ENCODE assay signal across 9 mouse cellular contexts in genomic region chr7:114874032-114874441, GRCm38 (mm10).
DNase-seq lines count a peak whose midpoint lies in the region; ATAC-seq and TF ChIP-seq lines count a peak whose summit lies in the region.
"Had no signal": no experiment of that assay in that cellular context is flagged by ENCODE, and none has a peak within 500 bp of the region (broad histone marks: within the 10 kb centered on the region; RNA-seq: fewer than 3 reads in every experiment).

No protein-coding gene starts in this region.

- H3K27me3 ChIP-seq in kidney, embryonic 14.5 days (ENCODE audit: control insufficient read depth, insufficient read depth, low read length): no peaks in the 10 kb centered on the region
- no peaks in the 10 kb centered on the region for H3K27me3 ChIP-seq in small intestine, adult 2 months (ENCODE audit: control insufficient read depth, insufficient read depth, low read length)

- H3K36me3 ChIP-seq in kidney, embryonic 14.5 days (ENCODE audit: control insufficient read depth, insufficient read depth, low read length): no peaks in the 10 kb centered on the region
- no peaks in the 10 kb centered on the region for H3K36me3 ChIP-seq in small intestine, adult 2 months (ENCODE audit: control insufficient read depth, insufficient read depth, low read length)

- intact Hi-C loops in left cerebral cortex, postnatal 36 days (cut with DNase I): loop anchor here (5.0 kb wide), 1 partner anchor 1158 kb away; no protein-coding TSS in a partner anchor

- no peak overlapping the region for H3K4me2 ChIP-seq in kidney, embryonic 14.5 days (replicated peaks; ENCODE audit: low read depth, low read length)

- H3K9ac ChIP-seq in kidney, embryonic 14.5 days (ENCODE audit: low read depth, low read length): no peak overlapping the region
- H3K9ac ChIP-seq: liver, embryonic 14.5 days had no signal

- no peaks in the 10 kb centered on the region for H3K4me1 ChIP-seq in kidney, embryonic 14.5 days (ENCODE audit: control insufficient read depth, insufficient read depth, low read length)
- peaks cover 4% of the 10 kb centered on the region; the same call in 1 of the 2 replicates for H3K4me1 ChIP-seq in small intestine, adult 2 months (ENCODE audit: control insufficient read depth, insufficient read depth, insufficient read length, low read length)

- ATAC-seq in kidney, embryonic 14.5 days (ENCODE audit: low FRiP score, low TSS enrichment): no peak

- WGBS in kidney, embryonic 14.5 days: 31% methylated on average over 6 of the region's 6 CpGs
- WGBS in small intestine, adult 2 months: 12% methylated on average over 6 of the region's 6 CpGs

- peak; percentile 16; the same call in 1 of the 2 replicates for TF ChIP-seq CTCF in small intestine, adult 2 months (IDR thresholded peaks at IDR 0.05; ENCODE audit: extremely low read depth, insufficient read length, insufficient replicate concordance, low read depth, low read length)

- TF ChIP-seq POLR2A in small intestine, adult 2 months (IDR thresholded peaks at IDR 0.05; ENCODE audit: low read depth, low read length): no peak

- H3K27ac ChIP-seq in kidney, embryonic 14.5 days (ENCODE audit: low read depth, low read length): no peak overlapping the region
- no peak overlapping the region for H3K27ac ChIP-seq in small intestine, adult 2 months (ENCODE audit: insufficient read depth, low read depth, low read length)
- H3K27ac ChIP-seq: liver, embryonic 14.5 days had no signal

- peak; percentile 3 for DNase-seq in kidney, adult 9 months
- peak; percentile 6 for DNase-seq in MN1 (ENCODE audit: low spot score)
- peak; percentile 8 to 16 for DNase-seq in cerebellum, postnatal 36 days
- peak; percentile 29 for DNase-seq in heart, postnatal 4 days
- DNase-seq in left cerebral cortex, postnatal 36 days (ENCODE audit: low spot score in 2 of 2): peak; percentile 29 to 39
- no peak for DNase-seq in testis, postnatal 14 days (ENCODE audit: low spot score)

- no peaks in the 10 kb centered on the region for H3K9me3 ChIP-seq in kidney, embryonic 14.5 days (ENCODE audit: control insufficient read depth, low read length)

- H3K4me3 ChIP-seq in kidney, embryonic 14.5 days (ENCODE audit: low read length): no peak overlapping the region
- no peak overlapping the region for H3K4me3 ChIP-seq in small intestine, adult 2 months (ENCODE audit: low read depth, low read length)
